Mouse (Mus musculus) cerebellum, postnatal 14 days (tissue): ENCODE measurements around the gene Kremen1.
A peak's percentile ranks its signal among the peaks of the same experiment; 100 is the strongest.

Source experiments
- DNase-seq, 2 experiments: peaks; one replicate each; pipeline ENCODE4 v3.0.0; 2021; ENCODE audit warnings: mixed read lengths in 2 of 2

Kremen1 gene

GRCm38 (mm10) chr11:5261508-5262392 lies at the start of gene Kremen1:
TSS of gene Kremen1 (minus strand) at chr11:5261558.
- peak; percentile 96 to 97 for DNase-seq

GRCm38 (mm10) chr11:5307024-5307905 lies 45.9 kb upstream of the Kremen1 start:
- DNase-seq = peak; percentile 20 to 37

DNA sequence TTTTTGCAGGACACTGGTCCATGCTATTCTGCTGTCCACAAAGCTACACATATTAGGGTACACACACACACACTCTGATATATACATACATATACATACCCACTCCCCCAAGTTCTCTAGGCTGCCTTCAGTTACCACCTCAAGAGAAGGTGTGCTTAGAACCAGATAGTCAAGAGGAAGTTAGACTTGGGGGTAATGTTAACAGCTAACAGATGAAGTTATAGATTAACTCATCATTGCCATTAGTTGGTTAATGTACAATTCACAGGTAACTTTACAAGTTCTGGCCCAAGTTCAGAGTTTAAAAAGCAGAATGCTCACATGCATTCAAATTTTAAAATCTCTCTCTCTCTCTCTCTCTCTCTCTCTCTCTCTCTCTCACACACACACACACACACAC lies 44.7 kb upstream of the Kremen1 start:
- no peak for DNase-seq

GRCm38 (mm10) chr11:5304526-5304925 lies 43.2 kb upstream of the Kremen1 start:
- DNase-seq = no peak

DNA sequence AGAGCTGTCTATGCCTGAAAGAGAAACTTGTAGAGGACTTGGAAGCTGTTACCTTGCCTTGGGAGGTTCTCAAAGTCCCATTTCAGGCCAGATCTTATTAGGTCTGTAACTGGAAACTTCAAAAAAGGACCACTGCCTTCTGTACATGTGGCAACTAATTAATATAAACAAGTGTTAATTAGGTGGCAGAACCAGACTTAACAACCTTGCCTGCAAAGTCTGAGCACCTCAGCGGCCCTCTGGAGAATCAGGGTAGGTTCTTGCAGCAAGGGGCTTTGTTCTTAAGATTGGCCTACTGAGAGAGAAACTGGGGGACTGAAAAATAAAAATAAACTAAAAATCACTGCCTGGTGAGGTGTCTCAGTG lies 36.6 kb upstream of the Kremen1 start:
- no peak for DNase-seq

DNA sequence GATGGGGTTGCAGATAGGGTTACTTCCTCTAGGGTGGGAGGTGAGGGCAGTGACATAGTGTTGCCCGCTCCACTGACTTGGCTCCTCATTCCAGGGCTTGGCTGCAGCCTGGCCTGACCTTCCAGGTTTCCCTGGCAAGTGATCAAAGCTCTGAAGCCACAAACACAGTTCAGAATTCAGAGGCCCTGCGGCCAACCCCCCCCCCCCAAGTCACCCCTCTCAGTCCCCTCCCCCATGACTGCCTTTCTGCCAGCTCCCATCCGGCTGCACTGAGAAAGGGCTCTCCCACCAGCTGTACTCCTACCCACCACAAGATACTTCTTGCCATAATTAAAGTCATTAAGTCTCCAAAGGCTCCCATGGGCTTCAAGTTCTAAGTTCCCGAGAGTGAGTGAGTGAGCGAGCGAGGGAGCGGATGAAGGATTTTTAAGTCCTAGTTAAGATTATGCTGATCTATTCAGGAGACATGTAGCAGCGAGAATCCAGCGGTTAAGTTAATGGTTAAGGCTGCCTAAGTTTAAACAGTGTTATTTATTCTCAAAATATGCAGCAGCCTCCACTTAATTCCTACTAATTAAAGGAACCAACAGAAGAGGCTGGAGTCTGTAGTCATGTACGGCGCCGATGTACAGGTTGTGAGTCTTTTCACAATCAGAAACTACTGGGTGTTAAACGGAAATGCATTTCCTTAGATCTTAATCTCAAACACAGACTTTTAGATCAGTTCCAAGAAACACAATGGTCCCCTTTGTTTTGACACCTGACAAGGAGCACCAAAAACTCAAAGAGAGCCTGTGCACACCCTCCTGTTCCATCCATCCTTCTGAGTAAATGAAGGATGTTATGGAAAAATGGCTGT lies 36.0 kb upstream of the Kremen1 start:
- peak; percentile 76 to 79 for DNase-seq

- DNase-seq = no peak
Measured at GRCm38 (mm10) chr11:5296576-5297115, 35.3 kb upstream of the Kremen1 start.

- DNase-seq = no peak
Measured at GRCm38 (mm10) chr11:5294805-5295204, 33.4 kb upstream of the Kremen1 start.

GRCm38 (mm10) chr11:5290691-5291090 lies 29.3 kb upstream of the Kremen1 start:
- peak; percentile 88 to 90 for DNase-seq

DNA sequence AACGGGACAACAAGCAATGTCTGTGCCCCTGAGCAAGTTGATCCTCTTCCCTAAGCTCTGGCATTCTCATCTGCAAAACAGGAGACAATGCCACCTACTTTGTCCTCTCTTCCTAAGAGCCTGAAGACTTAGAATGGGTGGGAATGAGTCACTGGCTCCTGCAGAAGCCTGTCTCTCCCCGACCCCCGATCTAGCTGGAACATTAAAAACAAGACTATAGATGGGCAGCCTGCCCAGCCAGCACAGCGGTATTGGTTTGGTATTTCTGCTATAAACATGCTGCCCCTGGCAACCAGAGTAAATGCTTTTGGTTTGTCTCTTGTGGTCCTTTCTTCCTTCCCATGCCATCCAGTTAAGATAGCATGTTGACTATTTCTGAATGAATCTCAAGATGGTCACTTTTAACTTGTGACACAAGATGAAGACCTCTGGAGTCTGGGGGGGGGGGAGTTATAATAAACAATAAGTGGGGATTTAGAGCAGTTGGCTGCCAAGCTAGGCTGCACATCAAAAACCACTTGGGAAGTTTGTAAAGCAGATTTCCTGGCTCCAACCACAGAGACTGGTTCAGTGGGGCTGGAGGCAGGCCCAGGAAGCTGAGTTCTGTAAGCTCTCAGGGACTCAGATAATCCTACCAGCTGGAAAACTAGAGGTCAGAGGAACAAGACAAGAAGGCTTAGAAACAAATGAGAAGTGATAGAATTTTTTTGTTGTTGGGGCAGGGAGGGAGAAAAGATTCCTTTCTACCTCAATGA lies 28.6 kb upstream of the Kremen1 start:
- DNase-seq = no peak

DNA sequence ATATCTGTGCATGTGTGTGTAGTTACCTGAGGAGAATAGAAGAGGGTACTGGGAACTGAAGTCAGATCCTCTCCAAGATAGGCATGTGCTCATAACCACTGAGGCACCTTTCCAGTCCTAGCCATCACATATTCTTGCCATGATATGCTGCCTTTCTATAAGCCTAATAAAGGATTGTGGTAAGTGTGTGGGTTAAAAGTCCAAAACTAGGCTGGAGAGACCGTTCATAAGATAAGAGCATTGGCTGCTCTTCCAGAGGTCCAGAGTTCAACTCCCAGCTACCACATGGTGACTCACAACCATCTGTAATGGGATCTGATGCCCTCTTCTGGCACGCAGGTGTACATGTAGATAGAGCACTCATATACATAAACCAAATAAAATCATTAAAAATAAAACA lies 22.6 kb upstream of the Kremen1 start:
- DNase-seq = no peak

DNA sequence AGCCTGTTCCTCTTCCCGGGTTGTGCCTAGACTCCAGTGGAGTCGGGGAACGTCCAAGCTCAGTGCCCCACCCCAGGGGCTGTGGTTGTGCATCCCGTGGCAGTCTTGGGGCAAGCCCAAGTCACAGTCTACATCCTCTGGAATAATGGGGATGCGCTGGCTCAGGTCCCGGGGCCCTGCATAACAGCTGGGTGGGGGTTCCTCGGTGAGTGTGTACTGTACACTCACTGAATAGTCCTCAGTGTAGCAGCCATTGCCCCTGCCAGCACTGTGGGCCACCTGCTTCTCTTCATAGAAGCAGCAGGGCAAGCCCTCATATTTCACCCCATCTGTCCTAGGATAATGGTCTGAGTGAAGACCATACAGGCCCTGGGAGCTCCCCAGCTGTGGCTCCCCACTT lies 19.6 kb upstream of the Kremen1 start:
- DNase-seq = peak; percentile 34 to 37

DNA sequence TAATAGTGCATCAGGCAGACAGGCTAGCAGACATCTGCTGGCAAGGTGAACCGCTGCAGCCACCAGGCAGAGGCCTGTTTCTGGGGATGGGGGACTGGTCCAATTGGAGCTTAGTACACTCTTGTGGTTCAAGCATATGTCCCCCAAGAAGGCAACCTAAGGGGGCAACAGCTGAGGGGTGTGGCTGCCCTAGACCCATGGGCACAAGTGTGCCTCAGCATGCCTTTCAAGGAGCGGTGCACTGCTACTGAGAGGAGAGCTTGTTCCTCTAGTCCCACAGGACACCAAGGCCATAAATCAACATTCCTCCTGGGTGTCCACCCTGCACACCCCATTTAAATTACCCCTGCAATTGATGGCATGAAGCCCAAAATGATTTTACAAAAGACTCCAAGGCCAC lies 17.1 kb upstream of the Kremen1 start:
- DNase-seq = no peak

- DNase-seq = no peak
Measured at GRCm38 (mm10) chr11:5277307-5277971, 16.1 kb upstream of the Kremen1 start.

DNA sequence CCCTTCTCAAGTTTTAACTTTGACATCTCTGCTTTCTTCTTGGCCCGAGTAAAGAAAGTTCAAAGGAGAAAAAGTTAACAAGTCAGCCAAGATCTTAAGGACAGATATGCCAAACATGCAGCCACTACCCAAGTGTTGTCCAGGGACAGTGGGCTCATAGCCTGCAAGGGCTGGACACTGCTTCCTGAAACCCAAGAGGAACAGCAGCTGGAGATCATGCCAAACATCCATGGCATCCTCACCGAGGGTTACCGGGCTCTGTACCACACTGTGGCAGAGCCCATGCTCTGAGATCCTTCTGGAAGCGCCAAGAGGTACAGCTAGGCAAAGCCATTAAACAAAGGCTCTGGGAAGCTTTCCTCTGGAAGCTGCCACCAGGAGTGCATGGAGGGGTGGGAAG lies 13.9 kb upstream of the Kremen1 start:
- no peak for DNase-seq

DNA sequence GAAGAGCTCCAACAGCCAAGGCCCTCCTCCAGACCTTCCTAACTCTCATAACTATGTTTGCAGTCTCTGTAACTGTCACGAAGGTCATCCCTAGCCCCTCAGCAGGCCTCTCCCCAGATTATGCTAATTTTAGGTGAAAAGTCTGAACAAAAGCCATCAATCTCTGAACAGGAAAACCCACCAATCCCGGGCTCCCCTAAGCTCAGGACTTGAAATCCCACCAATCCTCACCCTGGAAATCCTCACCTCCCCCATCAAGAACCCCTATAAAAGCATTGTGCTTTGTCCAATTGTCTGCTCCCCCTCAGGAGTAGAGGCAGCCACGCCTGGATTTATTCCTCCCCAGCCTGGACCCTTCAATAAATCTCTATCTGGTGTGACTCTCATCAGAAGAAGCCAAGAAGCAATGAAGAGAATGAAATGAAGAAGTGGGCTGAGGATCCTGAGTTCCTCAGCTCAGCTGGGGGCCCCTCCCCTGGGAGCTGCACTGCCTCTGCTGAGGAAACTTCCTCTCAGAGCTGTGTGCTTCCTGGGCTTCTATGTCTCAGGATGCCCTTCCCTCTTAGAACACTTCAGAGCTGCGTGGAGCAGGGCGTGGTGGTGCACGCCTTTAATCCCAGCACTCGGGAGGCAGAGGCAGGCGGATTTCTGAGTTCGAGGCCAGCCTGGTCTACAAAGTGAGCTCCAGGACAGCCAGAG lies 11.3 kb upstream of the Kremen1 start:
- no peak for DNase-seq

DNA sequence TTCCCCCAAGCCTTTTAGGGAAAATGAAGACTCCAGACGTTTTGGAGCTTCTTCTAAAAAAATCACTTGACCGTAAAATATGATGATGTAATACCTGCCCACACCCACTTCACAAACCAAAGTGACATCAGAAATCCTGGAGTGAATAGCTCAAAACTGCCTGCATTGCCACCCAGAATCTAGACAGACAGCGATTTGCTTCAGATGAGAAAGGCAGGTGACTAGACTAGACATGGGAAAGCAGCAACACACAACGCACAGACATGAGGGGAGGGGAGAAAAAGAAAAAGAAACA lies 10.7 kb upstream of the Kremen1 start:
- no peak for DNase-seq

- no peak for DNase-seq
Measured at GRCm38 (mm10) chr11:5271274-5272065, 10.1 kb upstream of the Kremen1 start.

- no peak for DNase-seq
Measured at GRCm38 (mm10) chr11:5269846-5270461, 8.6 kb upstream of the Kremen1 start.
